Mouse (Mus musculus): ENCODE measurements around the gene Gm49380. TPM values are rescaled to one million over a fixed set of nuclear protein-coding genes. Genes with fewer than 3 reads are reported as not detected.

Gene Gm49380
- polyA plus RNA-seq, 1 experiment from 2014 or later = not detected

DNA sequence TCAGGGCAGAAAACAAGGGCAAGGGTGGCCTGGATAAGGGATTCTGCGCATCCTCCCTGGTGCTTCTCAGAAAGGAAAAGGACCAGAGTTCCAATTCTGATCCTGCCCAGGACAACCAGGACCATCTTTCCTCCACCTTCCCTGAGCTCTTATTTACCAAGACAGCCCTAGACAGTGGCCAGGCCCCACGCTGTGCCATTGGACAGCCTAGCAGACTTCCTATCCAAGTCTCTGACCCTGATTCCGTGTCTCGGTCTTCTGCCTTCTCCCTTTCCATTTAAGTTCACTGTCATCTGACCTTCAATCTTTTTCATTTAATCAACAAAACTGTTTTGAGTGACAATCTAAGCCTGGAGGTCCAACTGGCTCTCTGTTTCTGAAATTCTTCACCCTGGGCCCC, 6.7 kb downstream of the Gm49380 start:
- ATAC-seq (ENCODE audit: low read depth) = no peak
- Histone ChIP-seq H3K9ac (no peak overlapping the region), H3K4me2 (no peak overlapping the region), H3K27me3 (no peaks in the 10 kb centered on the region), H3K27ac (no peak overlapping the region; the same call in 1 of the 2 replicates), H3K4me3 (replicated peaks) (no peak overlapping the region), H3K4me1 (replicated peaks) (peaks cover 46% of the 10 kb centered on the region), H3K9me3 (replicated peaks) (no peaks in the 10 kb centered on the region), H3K36me3 (peaks cover 63% of the 10 kb centered on the region)
- WGBS (ENCODE audit: insufficient replicate concordance) = 88% methylated on average over 4 of the region's 4 CpGs
- DNase-seq = no peak

DNA sequence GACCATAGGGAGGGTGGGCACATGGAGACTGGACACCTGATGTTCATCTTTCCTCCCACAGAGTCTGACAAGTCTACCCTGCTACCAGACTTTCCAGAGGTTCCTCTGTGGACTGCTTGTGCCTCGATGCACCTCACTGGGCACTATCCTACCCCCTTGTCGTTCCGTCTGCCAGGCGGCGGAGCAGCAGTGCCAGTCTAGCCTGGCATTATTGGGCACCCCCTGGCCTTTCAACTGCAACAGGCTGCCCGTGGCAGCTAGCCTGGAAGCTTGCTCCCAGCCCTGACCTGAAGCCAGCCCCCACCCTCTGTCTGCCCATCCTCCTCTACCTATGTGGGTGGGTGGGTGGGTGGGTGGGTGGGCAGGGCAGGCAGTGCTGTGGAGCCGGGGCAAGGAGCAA, 7.1 kb downstream of the Gm49380 start:
- no peak for DNase-seq
- WGBS (ENCODE audit: insufficient replicate concordance) = 89% methylated on average over 7 of the region's 7 CpGs
- Histone ChIP-seq H3K36me3 (peaks cover 63% of the 10 kb centered on the region), H3K9ac (no peak overlapping the region), H3K4me2 (no peak overlapping the region), H3K4me3 (replicated peaks) (no peak overlapping the region), H3K27me3 (no peaks in the 10 kb centered on the region), H3K27ac (no peak overlapping the region), H3K9me3 (replicated peaks) (no peaks in the 10 kb centered on the region), H3K4me1 (replicated peaks) (peaks cover 46% of the 10 kb centered on the region)
- ATAC-seq (ENCODE audit: low read depth) = no peak

DNA sequence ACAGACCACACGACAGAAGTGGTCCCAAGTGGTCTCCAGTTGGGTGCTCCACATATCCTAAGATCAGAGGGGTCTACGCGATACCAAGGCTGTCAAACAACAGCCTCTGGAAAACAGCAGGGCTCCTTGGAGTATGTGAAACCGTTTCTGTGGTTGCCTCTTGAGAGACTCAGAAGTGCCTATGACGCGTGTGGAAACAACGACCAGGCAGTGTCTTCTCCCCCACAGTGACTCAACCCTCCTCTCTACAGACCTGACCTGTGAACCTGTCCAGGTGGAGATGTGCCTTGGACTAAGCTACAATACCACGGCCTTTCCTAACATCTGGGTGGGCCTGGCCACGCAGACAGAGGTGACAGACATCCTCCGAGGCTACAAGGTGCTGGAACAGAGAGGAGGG, 7.5 kb downstream of the Gm49380 start:
- no peak for DNase-seq
- Histone ChIP-seq H3K36me3 (peaks cover 62% of the 10 kb centered on the region), H3K9me3 (replicated peaks) (no peaks in the 10 kb centered on the region), H3K27me3 (no peaks in the 10 kb centered on the region), H3K9ac (no peak overlapping the region), H3K4me2 (no peak overlapping the region), H3K27ac (no peak overlapping the region), H3K4me1 (replicated peaks) (peaks cover 44% of the 10 kb centered on the region), H3K4me3 (replicated peaks) (no peak overlapping the region)
- ATAC-seq (ENCODE audit: low read depth) = no peak
- 80% methylated on average over 10 of the region's 10 CpGs for WGBS (ENCODE audit: insufficient replicate concordance)

DNA sequence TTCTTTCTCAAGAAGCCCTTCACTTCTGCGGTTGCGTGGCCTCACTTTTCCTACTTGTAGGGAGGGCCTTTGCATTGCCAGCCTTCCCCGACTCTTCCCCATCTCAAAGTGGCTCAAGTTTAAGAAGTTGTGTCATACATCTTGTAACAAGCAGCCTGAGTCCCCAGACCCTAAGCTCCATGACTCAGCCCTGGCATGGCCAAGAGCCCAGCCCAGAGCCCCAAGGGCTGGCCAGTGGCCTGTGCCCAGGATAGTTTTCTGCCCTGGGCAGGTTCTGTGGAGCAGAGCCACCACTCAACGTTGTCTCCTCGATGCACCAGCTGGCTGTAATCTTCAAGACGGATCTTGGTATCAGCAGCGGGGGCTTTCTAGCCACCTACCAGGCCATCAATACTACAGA, 8.4 kb downstream of the Gm49380 start:
- ATAC-seq (ENCODE audit: low read depth) (no peak), DNase-seq (no peak)
- Histone ChIP-seq H3K9me3 (replicated peaks) (no peaks in the 10 kb centered on the region), H3K27ac (no peak overlapping the region), H3K4me3 (replicated peaks) (no peak overlapping the region), H3K4me1 (replicated peaks) (peaks cover 35% of the 10 kb centered on the region), H3K27me3 (no peaks in the 10 kb centered on the region), H3K9ac (no peak overlapping the region), H3K4me2 (no peak overlapping the region), H3K36me3 (peaks cover 53% of the 10 kb centered on the region)
- WGBS (ENCODE audit: insufficient replicate concordance) = 86% methylated on average over 7 of the region's 7 CpGs

DNA sequence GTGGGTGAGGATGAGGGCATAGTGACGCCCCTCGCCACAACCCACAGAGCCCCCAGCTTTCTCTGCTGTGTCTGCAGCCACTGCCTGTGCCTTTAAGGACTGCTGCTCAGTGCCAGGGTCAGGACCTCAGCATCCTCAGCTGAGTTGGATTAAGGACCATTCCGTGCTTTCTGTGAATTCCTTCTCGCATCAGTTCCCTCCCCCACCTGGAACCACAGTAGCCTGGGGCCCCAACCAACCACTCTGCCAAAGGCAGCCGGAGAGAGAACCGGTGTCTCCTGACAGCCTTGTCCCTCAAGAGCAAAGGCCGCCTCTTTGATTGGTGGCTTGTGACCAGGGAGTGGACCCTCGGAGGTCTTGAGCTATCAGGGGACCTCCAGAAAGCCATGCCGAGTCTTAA, 11.8 kb downstream of the Gm49380 start, which contains the start of gene Mfrp:
Mfrp (plus strand) TSS at position 240 of the 400 bp plus-strand sequence.
- Histone ChIP-seq H3K9ac (no peak within 1 kb of the TSS), H3K4me3 (replicated peaks) (no peak within 1 kb of the TSS), H3K4me2 (no peak within 1 kb of the TSS), H3K27ac (no peak within 1 kb of the TSS), H3K9me3 (replicated peaks) (no peaks in the 10 kb centered on the region), H3K27me3 (no peaks in the 10 kb centered on the region), H3K4me1 (replicated peaks) (peaks cover under 1% of the 10 kb centered on the region; the same call in 1 of the 2 replicates), H3K36me3 (peaks cover 26% of the 10 kb centered on the region)
- WGBS (ENCODE audit: insufficient replicate concordance) = 79% methylated on average over 9 of the region's 9 CpGs
- ATAC-seq (ENCODE audit: low read depth) (no peak), DNase-seq (no peak)

DNA sequence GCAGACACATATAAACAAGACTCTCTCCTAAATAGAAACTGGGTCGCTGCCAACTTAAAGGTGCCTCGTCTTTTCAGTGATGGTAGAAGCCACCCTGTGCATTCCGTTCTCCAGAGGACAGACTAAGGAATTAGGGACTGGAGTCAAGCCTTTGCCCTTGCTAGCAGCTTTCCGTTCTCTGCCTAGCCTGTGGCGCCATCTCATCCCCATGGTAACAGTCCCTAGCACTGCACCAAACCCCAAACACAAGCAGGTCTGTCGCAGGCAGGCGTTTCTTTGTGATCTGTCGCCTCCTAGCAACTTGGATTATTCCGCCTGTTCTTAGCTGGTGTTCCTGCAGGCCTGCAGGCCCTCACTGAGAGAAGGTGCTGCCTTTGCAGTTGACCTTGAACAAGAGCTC, 16.8 kb downstream of the Gm49380 start:
- Histone ChIP-seq H3K4me3 (replicated peaks) (no peak overlapping the region), H3K9ac (no peak overlapping the region), H3K27ac (no peak overlapping the region), H3K4me1 (replicated peaks) (peaks cover 5% of the 10 kb centered on the region; the same call in 1 of the 2 replicates), H3K36me3 (0 out of 2 replicates have a peak, but pooled peaks cover 4% of the 10 kb centered on the region), H3K27me3 (no peaks in the 10 kb centered on the region), H3K4me2 (no peak overlapping the region), H3K9me3 (replicated peaks) (no peaks in the 10 kb centered on the region)
- no peak for DNase-seq
- 67% methylated on average over 9 of the region's 9 CpGs for WGBS (ENCODE audit: insufficient replicate concordance)
- ATAC-seq (ENCODE audit: low read depth) = no peak

DNA sequence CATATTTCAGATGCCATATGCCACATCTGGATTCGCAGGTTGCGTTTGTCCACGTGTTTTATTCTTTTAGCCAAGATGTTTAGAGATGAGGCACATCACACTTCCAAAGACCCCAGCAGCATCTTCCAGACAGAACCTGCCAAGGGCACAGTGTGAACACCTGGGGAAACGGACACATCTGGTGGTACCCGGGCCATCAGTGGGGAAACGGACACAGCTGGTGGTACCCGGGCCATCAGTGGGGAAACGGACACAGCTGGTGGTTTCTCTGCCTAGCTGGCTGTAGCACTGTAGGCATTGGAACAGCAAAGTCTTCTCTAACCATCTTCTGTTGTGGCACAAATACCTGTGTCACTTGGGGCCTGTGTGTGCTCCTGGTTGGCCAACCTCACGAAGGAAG, 17.5 kb downstream of the Gm49380 start:
- 80% methylated on average over 9 of the region's 9 CpGs for WGBS (ENCODE audit: insufficient replicate concordance)
- no peak for DNase-seq
- no peak for ATAC-seq (ENCODE audit: low read depth)
- Histone ChIP-seq H3K27me3 (no peaks in the 10 kb centered on the region), H3K4me1 (replicated peaks) (peaks cover 5% of the 10 kb centered on the region; the same call in 1 of the 2 replicates), H3K27ac (no peak overlapping the region), H3K4me3 (replicated peaks) (no peak overlapping the region), H3K36me3 (0 out of 2 replicates have a peak, but pooled peaks cover 7% of the 10 kb centered on the region), H3K4me2 (no peak overlapping the region), H3K9ac (no peak overlapping the region), H3K9me3 (replicated peaks) (no peaks in the 10 kb centered on the region)

DNA sequence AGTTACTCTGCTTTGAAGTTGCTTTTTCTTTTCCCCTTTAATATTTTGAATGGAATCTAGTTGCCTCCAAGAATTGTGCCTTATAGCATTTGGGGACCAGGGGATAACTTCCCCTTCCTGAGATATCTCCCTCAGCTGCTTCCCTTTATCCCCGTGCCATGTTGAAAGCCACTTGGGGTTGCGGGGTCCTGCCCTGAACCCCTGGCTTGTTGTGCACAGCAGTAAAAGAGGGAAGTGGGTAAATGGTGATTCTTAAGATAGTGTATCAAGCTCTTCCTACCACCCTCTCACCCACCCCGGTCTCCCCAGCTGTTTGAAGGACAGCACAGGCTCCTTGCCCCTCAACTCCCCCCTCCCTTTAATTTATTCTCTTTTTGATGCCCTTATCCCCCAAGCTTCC, 18.6 kb downstream of the Gm49380 start:
- H3K4me1 ChIP-seq (replicated peaks) = peaks cover 9% of the 10 kb centered on the region; the same call in 1 of the 2 replicates
- H3K4me3 ChIP-seq (replicated peaks) = no peak overlapping the region
- H3K4me2 ChIP-seq = no peak overlapping the region
- H3K9me3 ChIP-seq (replicated peaks) = no peaks in the 10 kb centered on the region
- H3K27ac ChIP-seq = no peak overlapping the region
- no peak overlapping the region for H3K9ac ChIP-seq
- H3K36me3 ChIP-seq = 0 out of 2 replicates have a peak, but pooled peaks cover 7% of the 10 kb centered on the region
- ATAC-seq (ENCODE audit: low read depth) (no peak), DNase-seq (no peak)
- 36% methylated on average over 3 of the region's 3 CpGs for WGBS (ENCODE audit: insufficient replicate concordance)
- no peaks in the 10 kb centered on the region for H3K27me3 ChIP-seq

DNA sequence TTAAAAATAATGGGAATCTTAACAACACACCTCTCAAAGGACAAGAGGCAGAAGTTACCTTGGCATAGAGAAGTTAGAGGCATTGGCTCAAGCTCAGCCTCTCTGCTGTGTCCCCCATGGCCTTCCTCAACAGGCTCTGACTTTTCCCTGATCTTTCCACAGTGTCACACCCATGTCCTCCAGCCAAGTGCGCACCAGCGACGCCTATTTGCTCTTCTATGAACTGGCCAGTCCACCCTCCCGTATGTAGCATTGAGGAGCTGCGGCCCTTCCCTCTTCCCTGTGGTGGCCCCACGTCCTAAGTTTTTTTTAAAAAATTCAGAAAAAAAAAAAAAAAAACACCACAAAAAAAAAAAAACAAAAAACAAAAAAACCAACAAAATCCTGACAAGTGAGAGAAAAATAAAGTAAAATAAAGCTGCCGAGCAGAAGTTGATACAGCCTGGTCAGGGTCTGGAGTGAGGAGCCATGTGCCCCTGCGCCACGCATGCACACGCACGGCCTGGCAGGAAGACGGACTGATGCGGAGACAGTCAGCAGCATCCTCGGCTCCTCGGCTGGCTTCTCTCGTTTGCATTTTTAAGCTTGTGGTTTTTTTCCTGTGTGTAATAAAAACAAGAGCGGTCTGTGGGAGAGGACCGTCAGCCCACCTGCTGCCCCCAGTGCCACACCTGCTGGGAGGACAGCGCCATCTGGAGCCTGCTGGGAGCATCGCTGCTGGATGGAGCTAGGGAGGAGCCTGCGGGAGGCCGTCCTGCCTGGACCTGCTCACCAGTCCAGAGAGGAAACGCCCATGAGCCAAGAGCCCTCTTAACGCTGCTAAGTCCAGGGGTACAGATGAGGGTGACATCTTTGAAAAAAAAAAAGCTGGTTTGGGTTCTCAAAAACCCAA, 19.4 kb downstream of the Gm49380 start:
- DNase-seq (no peak), ATAC-seq (ENCODE audit: low read depth) (no peak)
- H3K27me3 ChIP-seq = no peaks in the 10 kb centered on the region
- no peaks in the 10 kb centered on the region for H3K9me3 ChIP-seq (replicated peaks)
- H3K9ac ChIP-seq = no peak overlapping the region
- no peak overlapping the region for H3K4me3 ChIP-seq (replicated peaks)
- no peak overlapping the region for H3K27ac ChIP-seq
- peaks cover 15% of the 10 kb centered on the region; the same call in 1 of the 2 replicates for H3K4me1 ChIP-seq (replicated peaks)
- 54% methylated on average over 24 of the region's 24 CpGs for WGBS (ENCODE audit: insufficient replicate concordance)
- no peak overlapping the region for H3K4me2 ChIP-seq
- 0 out of 2 replicates have a peak, but pooled peaks cover 7% of the 10 kb centered on the region for H3K36me3 ChIP-seq

DNA sequence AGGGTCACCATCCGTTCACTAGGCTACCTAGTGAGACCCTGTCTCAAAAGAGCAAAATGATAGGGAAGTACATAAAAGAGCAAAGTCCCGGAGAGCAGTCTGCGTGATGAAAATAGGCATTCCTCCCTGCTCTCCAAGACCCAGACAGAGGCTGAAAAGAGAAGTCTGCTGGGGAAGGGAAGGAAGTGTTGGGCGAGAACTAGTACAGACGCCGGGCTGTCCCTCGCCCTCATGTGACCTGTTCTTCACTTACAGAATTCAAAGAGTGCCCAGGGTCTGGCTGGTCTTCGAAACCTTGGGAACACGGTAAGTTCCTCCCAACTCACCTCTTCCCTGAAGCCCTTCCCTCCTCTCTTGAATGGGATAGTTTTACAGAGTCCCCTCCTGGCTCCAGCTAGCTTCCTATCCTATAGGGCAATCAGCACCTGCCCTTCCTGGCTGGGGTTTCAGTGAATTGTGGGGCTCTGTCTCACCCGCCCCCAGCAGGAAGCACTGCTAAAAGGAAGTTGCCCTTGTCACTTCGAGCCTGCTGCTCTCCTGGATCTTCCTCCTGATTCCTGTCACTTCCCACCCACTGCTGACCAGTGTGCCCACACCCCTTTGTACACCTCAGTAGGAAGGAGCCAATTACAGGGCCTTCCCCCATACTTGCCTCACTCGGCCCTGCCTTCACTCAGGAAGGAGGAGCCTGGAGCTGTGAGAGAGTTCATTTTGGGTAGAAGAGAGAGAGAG, 24.3 kb downstream of the Gm49380 start:
- DNase-seq (no peak), ATAC-seq (ENCODE audit: low read depth) (no peak)
- 20% methylated on average over 12 of the region's 12 CpGs for WGBS (ENCODE audit: insufficient replicate concordance)
- peaks cover 47% of the 10 kb centered on the region for H3K4me1 ChIP-seq (replicated peaks)
- H3K4me2 ChIP-seq = peak overlapping the region; percentile 23; the same call in 1 of the 2 replicates
- H3K27ac ChIP-seq = no peak overlapping the region
- H3K9ac ChIP-seq = no peak overlapping the region
- H3K36me3 ChIP-seq = 0 out of 2 replicates have a peak, but pooled peaks cover 7% of the 10 kb centered on the region
- H3K9me3 ChIP-seq (replicated peaks) = no peaks in the 10 kb centered on the region
- peaks cover 40% of the 10 kb centered on the region for H3K27me3 ChIP-seq
- H3K4me3 ChIP-seq (replicated peaks) = no peak overlapping the region

DNA sequence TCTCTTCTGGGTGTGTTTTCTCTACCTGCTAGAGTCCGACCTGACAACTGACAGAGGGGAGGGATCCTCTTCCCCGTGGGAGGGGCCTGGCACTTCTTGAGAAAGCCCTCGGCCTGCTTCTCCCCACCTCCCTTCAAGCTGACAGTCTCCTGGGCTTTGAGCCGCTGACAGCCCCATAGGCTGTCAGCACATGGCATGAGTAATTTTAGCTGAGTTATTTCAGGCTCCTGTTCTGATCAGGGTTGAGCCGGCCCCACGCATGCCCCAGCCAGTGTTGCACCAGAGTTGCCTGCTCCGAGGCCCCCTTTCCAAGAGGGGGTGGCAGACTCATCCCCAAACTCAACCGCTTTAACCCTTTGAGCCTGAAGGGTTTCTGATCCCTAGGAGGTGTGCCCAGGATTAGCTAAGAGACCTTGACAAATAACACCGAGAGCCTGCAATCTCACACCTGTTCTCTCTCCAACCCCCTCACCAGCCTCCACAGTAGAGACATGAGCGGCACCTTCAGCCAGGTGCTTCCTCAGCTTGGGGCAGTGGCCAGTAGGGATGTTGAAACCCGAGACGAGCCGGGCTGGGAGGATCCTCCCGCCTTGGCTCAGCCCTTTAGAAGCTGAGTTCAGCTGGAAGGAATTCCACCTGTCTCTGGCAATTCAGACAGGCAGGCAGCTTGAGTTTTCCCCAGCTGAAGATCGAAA, 25.4 kb downstream of the Gm49380 start:
- H3K27ac ChIP-seq = no peak overlapping the region
- DNase-seq = no peak
- H3K4me1 ChIP-seq (replicated peaks) = peaks cover 53% of the 10 kb centered on the region
- no peak overlapping the region for H3K4me2 ChIP-seq
- 24% methylated on average over 15 of the region's 15 CpGs for WGBS (ENCODE audit: insufficient replicate concordance)
- no peaks in the 10 kb centered on the region for H3K9me3 ChIP-seq (replicated peaks)
- no peak overlapping the region for H3K4me3 ChIP-seq (replicated peaks)
- peaks cover 51% of the 10 kb centered on the region for H3K27me3 ChIP-seq
- no peak overlapping the region for H3K9ac ChIP-seq
- H3K36me3 ChIP-seq = 0 out of 2 replicates have a peak, but pooled peaks cover 7% of the 10 kb centered on the region
- ATAC-seq (ENCODE audit: low read depth) = no peak
